Mouse (Mus musculus): Measurements from ENCODE around the gene Olfr157. TPM values are rescaled to one million over a fixed set of nuclear protein-coding genes. Genes with fewer than 3 reads are reported as not detected.

The Olfr157 gene
- polyA plus RNA-seq, 1 experiment: not detected

DNA sequence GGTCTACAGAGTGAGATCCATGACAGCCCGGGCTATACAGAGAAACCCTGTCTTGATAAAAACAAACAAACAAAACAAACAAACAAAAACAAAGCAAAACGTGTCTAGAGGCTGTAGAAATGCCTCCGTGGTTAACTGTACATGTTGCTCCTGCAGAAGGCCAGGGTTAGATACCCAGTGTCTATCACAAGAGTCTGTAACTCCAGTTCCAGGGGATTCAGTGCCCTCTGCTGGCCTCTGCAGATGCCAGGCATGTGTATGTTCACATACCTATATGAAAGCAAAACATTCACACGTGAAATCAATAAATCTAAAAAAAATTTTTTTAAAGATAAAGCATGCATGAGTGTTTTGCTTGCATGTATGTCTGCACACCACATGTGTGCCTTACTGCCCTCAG, 23.3 kb upstream of the Olfr157 start:
- TF ChIP-seq CTCF (IDR thresholded peaks at IDR 0.05; ENCODE audit: insufficient read depth, low read depth, low read length): no peak
- TF ChIP-seq POLR2A (IDR thresholded peaks at IDR 0.05; ENCODE audit: insufficient read depth, low read depth, low read length): no peak
- 70% methylated on average over 4 of the region's 4 CpGs for WGBS
- Histone ChIP-seq H3K4me1 (ENCODE audit: control insufficient read depth, insufficient read depth, low read length) (no peaks in the 10 kb centered on the region), H3K4me3 (ENCODE audit: insufficient read depth, low read depth, low read length) (no peak overlapping the region), H3K27ac (ENCODE audit: insufficient read depth, low read depth, low read length) (no peak overlapping the region)

DNA sequence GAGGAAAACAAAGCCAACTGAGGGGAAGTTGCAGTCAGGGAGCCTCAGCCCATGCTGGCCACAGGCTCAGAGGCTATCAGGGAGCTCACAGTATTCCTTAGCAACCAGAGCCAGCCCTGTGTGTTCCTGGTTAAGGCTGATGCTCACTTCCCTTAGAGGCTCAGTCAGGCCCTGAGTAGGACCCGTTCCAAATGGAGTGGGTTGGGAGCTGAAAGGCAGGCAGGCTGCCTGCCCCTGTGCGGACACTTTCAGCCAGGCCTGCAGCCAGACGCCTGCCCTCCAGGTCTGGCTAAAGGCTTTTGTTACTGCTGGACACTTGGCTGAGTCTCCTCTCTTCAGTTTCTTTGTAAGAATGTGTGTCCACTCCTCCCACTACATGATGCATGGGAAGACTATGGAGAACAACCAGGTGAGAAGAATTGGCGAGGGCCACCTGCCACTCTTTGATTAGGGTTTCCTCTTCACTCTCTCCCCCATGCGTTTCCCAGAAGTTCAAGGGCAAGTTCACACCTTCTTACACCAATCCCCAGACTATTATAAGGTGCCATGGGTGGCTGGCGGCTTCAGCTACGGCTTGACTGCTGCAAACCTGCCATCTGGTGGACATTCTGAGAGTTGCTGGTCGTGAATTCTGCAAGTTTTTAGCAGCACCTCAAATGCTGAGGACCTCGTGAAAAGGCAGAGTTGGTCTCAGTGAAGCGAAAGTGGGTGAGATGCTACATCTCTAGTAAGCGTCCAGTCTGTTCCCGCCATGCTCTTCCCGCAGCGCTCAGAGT, 20.9 kb upstream of the Olfr157 start:
- peak; percentile 66 for TF ChIP-seq CTCF (IDR thresholded peaks at IDR 0.05; ENCODE audit: insufficient read depth, low read depth, low read length)
- TF ChIP-seq POLR2A (IDR thresholded peaks at IDR 0.05; ENCODE audit: insufficient read depth, low read depth, low read length): no peak
- Histone ChIP-seq H3K4me3 (ENCODE audit: insufficient read depth, low read depth, low read length) (no peak overlapping the region), H3K4me1 (ENCODE audit: control insufficient read depth, insufficient read depth, low read length) (no peaks in the 10 kb centered on the region), H3K27ac (ENCODE audit: insufficient read depth, low read depth, low read length) (no peak overlapping the region)
- WGBS: 10% methylated on average over 14 of the region's 14 CpGs

DNA sequence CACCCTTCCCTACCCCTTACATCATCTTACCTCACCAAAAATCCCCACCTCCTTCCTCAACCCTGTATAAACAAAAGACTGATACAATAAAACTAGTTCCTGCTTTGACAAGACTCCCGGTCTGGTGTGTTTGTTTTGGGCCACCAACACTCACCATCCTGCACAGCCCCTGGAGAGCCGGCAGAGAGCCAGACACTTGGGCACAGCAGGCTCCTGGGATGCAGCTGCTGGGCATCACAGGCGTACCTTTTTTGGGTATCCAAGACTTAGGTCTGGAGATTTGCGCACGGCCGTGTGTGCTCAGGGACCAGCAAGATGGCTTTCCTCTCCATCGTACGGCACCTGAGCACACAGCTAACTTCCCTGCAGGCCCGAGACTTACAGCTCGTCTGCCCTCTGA, 19.9 kb upstream of the Olfr157 start:
- WGBS: 88% methylated on average over 10 of the region's 10 CpGs
- H3K4me3 ChIP-seq (ENCODE audit: insufficient read depth, low read depth, low read length): no peak overlapping the region

DNA sequence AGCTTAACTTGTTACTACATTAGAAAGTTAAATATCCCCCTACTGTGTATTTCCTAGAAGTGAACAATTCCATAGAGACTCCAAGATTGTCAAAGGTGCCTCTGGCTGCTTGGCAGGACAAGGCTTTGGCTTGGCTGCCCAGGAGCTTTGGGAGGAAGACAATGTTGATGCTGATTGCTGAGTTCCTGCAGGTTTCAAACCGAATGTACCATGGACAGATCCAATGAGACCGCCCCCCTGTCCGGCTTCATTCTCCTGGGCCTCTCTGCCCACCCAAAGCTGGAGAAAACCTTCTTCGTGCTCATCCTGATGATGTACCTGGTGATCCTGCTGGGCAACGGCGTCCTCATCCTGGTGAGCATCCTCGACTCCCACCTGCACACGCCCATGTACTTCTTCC, 14.1 kb upstream of the Olfr157 start:
- no peak overlapping the region for H3K27ac ChIP-seq (ENCODE audit: insufficient read depth, low read depth, low read length)
- no peaks in the 10 kb centered on the region for H3K4me1 ChIP-seq (ENCODE audit: control insufficient read depth, insufficient read depth, low read length)
- TF ChIP-seq POLR2A (IDR thresholded peaks at IDR 0.05; ENCODE audit: insufficient read depth, low read depth, low read length) (no peak), CTCF (IDR thresholded peaks at IDR 0.05; ENCODE audit: insufficient read depth, low read depth, low read length) (no peak)
- no peak overlapping the region for H3K4me3 ChIP-seq (ENCODE audit: insufficient read depth, low read depth, low read length)
- 82% methylated on average over 8 of the region's 8 CpGs for WGBS

More for the DNA sequence above, 19.9 kb upstream of the Olfr157 start:
- no peak overlapping the region for H3K27ac ChIP-seq (ENCODE audit: insufficient read depth, low read depth, low read length)
- H3K4me1 ChIP-seq (ENCODE audit: control insufficient read depth, insufficient read depth, low read length): no peaks in the 10 kb centered on the region
- no peak for TF ChIP-seq CTCF (IDR thresholded peaks at IDR 0.05; ENCODE audit: insufficient read depth, low read depth, low read length)
- no peak for TF ChIP-seq POLR2A (IDR thresholded peaks at IDR 0.05; ENCODE audit: insufficient read depth, low read depth, low read length)

DNA sequence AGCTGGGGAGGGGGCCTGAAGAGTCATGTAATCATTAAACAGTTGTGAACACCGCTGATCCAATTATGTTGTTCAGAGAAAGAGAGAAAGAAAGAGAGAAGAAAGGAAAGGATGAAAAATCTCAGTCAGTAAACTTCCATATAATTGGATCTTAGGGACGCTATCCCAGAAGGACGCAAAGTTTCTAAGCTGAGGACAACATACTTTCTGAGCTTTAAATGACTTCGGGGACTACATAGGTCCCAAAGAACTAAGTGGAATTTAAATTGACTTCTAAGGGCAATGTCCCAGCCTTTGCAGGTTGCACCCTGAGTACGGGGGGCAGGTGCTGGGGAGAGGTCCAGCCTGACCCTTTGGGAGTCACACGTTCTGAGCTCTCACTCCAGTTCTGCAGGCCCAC, 11.3 kb upstream of the Olfr157 start, which contains the start of gene Olfr155:
Olfr155 (plus strand) TSS at position 301 of the 400 bp plus-strand sequence.
- H3K27ac ChIP-seq (ENCODE audit: insufficient read depth, low read depth, low read length): no peak within 1 kb of the TSS
- H3K4me1 ChIP-seq (ENCODE audit: control insufficient read depth, insufficient read depth, low read length): peaks cover 2% of the 10 kb centered on the region; the same call in 1 of the 2 replicates
- TF ChIP-seq CTCF (IDR thresholded peaks at IDR 0.05; ENCODE audit: insufficient read depth, low read depth, low read length): no peak
- no peak for TF ChIP-seq POLR2A (IDR thresholded peaks at IDR 0.05; ENCODE audit: insufficient read depth, low read depth, low read length)
- 89% methylated on average over 6 of the region's 6 CpGs for WGBS
- no peak within 1 kb of the TSS for H3K4me3 ChIP-seq (ENCODE audit: insufficient read depth, low read depth, low read length)

DNA sequence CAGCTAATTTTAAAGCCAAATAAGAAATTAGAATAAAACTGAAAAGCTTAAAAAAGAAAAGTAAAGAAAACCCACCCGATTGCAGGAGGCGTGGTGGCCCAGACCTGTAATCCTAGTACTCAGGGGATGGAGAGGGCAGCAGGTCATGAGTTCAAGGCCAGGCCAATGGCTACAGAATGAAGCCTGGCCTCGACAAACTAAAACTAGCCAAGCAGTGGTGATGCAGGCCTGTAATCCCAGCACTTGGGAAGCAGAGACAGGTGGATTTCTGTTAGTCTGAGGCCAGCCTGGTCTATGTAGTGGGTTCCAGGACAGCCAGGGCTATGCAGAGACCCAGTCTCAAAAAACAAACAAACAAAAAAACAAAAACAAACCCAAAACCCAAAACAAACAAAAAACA, 1.7 kb downstream of the Olfr157 start:
- TF ChIP-seq CTCF (IDR thresholded peaks at IDR 0.05; ENCODE audit: insufficient read depth, low read depth, low read length) (no peak), POLR2A (IDR thresholded peaks at IDR 0.05; ENCODE audit: insufficient read depth, low read depth, low read length) (no peak)
- H3K4me1 ChIP-seq (ENCODE audit: control insufficient read depth, insufficient read depth, low read length): no peaks in the 10 kb centered on the region
- 84% methylated on average over 3 of the region's 3 CpGs for WGBS

DNA sequence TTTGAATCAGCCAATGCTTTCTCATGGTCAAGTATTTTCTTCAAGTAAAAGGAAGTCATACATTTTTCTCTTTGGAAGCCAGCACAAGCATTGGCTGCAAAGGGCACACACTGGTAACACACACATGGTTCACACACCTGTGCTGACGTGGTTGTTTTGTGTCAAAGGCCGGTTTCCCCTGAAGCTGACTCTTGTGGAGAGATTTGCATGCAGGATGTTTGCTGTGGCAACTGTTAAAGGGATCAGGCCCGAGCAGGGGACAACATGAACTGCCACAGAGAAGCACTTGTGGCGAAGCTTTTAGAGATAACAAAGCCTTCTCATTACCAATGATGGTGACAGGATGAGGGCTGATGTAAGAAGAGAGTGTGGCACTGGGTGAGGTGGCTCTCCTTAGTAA, 5.3 kb downstream of the Olfr157 start:
- Histone ChIP-seq H3K27ac (ENCODE audit: insufficient read depth, low read depth, low read length) (no peak overlapping the region), H3K4me3 (ENCODE audit: insufficient read depth, low read depth, low read length) (no peak overlapping the region), H3K4me1 (ENCODE audit: control insufficient read depth, insufficient read depth, low read length) (no peaks in the 10 kb centered on the region)
- TF ChIP-seq CTCF (IDR thresholded peaks at IDR 0.05; ENCODE audit: insufficient read depth, low read depth, low read length): no peak
- no peak for TF ChIP-seq POLR2A (IDR thresholded peaks at IDR 0.05; ENCODE audit: insufficient read depth, low read depth, low read length)
- 82% methylated on average over 4 of the region's 4 CpGs for WGBS

More for the DNA sequence above, 1.7 kb downstream of the Olfr157 start:
- no peak overlapping the region for H3K4me3 ChIP-seq (ENCODE audit: insufficient read depth, low read depth, low read length)
- H3K27ac ChIP-seq (ENCODE audit: insufficient read depth, low read depth, low read length): no peak overlapping the region

DNA sequence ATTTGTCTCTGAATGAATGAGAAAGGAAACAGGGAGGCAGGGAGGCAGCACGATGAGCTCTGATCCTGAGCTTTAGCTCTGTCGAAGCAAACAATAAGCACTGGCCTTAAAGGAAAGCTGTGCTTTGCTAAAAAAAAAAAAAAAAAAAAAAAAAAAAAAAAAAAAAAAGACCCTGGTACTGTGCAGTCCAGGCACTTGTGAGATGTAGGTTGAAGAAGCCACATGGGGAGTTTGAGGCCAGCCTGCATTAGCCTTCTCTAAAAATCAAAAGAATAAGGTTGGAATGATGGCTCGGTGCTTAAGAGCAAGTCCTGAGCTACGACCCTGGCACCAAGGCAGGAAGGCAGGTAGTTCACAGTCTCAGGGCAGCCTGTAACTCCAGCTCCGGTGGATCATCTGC, 6.2 kb downstream of the Olfr157 start:
- Histone ChIP-seq H3K4me1 (ENCODE audit: control insufficient read depth, insufficient read depth, low read length) (no peaks in the 10 kb centered on the region), H3K27ac (ENCODE audit: insufficient read depth, low read depth, low read length) (no peak overlapping the region), H3K4me3 (ENCODE audit: insufficient read depth, low read depth, low read length) (no peak overlapping the region)
- TF ChIP-seq POLR2A (IDR thresholded peaks at IDR 0.05; ENCODE audit: insufficient read depth, low read depth, low read length) (no peak), CTCF (IDR thresholded peaks at IDR 0.05; ENCODE audit: insufficient read depth, low read depth, low read length) (no peak)
- 67% methylated on average over 5 of the region's 5 CpGs for WGBS

DNA sequence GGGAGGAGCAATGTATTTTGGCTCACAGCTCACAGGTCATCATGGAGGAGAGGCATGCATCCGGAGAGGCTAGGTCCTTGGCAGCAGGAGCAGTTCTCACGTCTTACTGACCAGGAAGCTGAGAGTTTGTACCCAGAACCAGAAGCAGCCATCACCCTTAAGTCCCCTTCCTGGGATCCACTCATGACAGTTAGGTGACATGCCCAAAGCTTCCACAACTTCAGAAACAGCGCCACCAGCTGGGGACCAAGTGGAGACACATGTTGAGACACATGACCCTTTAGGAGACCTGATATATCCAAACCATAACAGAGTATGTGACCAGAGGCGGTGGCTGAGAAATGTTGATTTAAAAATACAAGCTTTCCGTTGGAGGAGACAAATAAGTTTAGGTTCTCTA, 8.0 kb downstream of the Olfr157 start:
- TF ChIP-seq CTCF (IDR thresholded peaks at IDR 0.05; ENCODE audit: insufficient read depth, low read depth, low read length) (no peak), POLR2A (IDR thresholded peaks at IDR 0.05; ENCODE audit: insufficient read depth, low read depth, low read length) (no peak)
- 74% methylated on average over 5 of the region's 5 CpGs for WGBS
- no peak overlapping the region for H3K4me3 ChIP-seq (ENCODE audit: insufficient read depth, low read depth, low read length)
- no peak overlapping the region for H3K27ac ChIP-seq (ENCODE audit: insufficient read depth, low read depth, low read length)
- H3K4me1 ChIP-seq (ENCODE audit: control insufficient read depth, insufficient read depth, low read length): no peaks in the 10 kb centered on the region
